Comparison of ENCODE assay signal across 24 mouse cellular contexts in the genomic region with DNA sequence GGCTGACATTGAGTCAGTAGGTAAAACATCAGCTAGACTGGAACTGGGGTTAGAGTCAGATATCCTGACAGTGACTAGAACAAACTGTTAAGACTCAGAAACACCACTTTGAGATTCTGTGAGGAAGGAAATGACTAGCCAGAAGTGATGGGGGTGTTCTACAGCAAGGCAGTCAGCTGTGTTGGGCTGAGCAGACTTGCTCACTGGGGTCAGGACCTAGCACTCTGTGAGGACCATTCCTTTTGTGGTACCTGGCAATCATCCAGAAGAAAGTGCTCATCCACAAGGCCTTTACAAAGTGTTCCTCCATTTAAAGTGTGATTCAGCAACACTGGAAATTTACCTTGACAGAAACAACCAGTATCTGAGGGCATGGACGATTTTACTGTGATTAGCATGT. TPM values are rescaled to one million over a fixed set of nuclear protein-coding genes. Genes with fewer than 3 reads are reported as not detected.
DNase-seq lines count a peak whose midpoint lies in the region; ATAC-seq and TF ChIP-seq lines count a peak whose summit lies in the region.
"Had no signal": no experiment of that assay in that cellular context is flagged by ENCODE, and none has a peak within 500 bp of the region (broad histone marks: within the 10 kb centered on the region; RNA-seq: fewer than 3 reads in every experiment).

No protein-coding gene starts in this region.

- no peaks in the 10 kb centered on the region for H3K4me1 ChIP-seq in intestine, postnatal 0 days (replicated peaks; ENCODE audit: control insufficient read depth, insufficient read depth, low read length)
- H3K4me1 ChIP-seq: embryonic facial prominence, embryonic 12.5 days; forebrain, embryonic 13.5 days; hindbrain, embryonic 15.5 days had no signal

- no peak overlapping the region for H3K4me3 ChIP-seq in intestine, postnatal 0 days (ENCODE audit: low read depth, low read length)
- H3K4me3 ChIP-seq: embryonic facial prominence, embryonic 12.5 days; forebrain, embryonic 13.5 days; hindbrain, embryonic 15.5 days had no signal

- H3K27ac ChIP-seq in intestine, postnatal 0 days (ENCODE audit: low read depth, low read length): no peak overlapping the region
- H3K27ac ChIP-seq: embryonic facial prominence, embryonic 12.5 days; forebrain, embryonic 13.5 days; hindbrain, embryonic 15.5 days had no signal

- ATAC-seq in common myeloid progenitor, adult 5-6 weeks (replicated peaks; ENCODE audit: low read depth, poor library complexity, severe bottlenecking): peak; percentile 87
- ATAC-seq in megakaryocyte progenitor cell, adult 5-6 weeks (replicated peaks; ENCODE audit: poor library complexity): peak; percentile 52
- ATAC-seq in intestine, postnatal 0 days: no peak
- ATAC-seq: forebrain, embryonic 13.5 days; forebrain, postnatal 0 days; intestine, embryonic 16.5 days had no signal

- peak; percentile 40 to 51 for DNase-seq in adrenal gland, adult (ENCODE audit: inconsistent age in 2 of 2, low spot score in 1 of 2)
- no peak for DNase-seq in adrenal gland, postnatal 4 days (ENCODE audit: low spot score in 2 of 2)
- DNase-seq in 3T3-L1 (ENCODE audit: low read depth, low spot score): peak; percentile 74
- no peak for DNase-seq in cerebellum, postnatal 14 days
- DNase-seq: adrenal gland, postnatal 10 days; cerebellum, adult 18-20 months; cerebellum, adult 9-11 months; embryo, embryonic 11 days; forebrain, postnatal 0 days; gastrocnemius, postnatal 25 days; heart, postnatal 10 days; heart, postnatal 4 days; kidney, adult 8-10 months had no signal

- H3K36me3 ChIP-seq in intestine, postnatal 0 days (ENCODE audit: control insufficient read depth, insufficient read depth): no peaks in the 10 kb centered on the region
- H3K36me3 ChIP-seq: embryonic facial prominence, embryonic 12.5 days; hindbrain, embryonic 15.5 days had no signal

- no peak for TF ChIP-seq CTCF in intestine, postnatal 0 days (IDR thresholded peaks at IDR 0.05; ENCODE audit: low read depth)

- H3K4me2 ChIP-seq in intestine, postnatal 0 days (replicated peaks; ENCODE audit: low read depth): no peak overlapping the region
- H3K4me2 ChIP-seq: embryonic facial prominence, embryonic 12.5 days; forebrain, embryonic 13.5 days; hindbrain, embryonic 15.5 days had no signal

- WGBS in intestine, postnatal 0 days: 67% methylated on average over 1 of the region's 1 CpGs

- peaks cover 4% of the 10 kb centered on the region for H3K27me3 ChIP-seq in intestine, postnatal 0 days (replicated peaks; ENCODE audit: control insufficient read depth, insufficient read depth, low read length)
- H3K27me3 ChIP-seq: CH12.LX had no signal

- no peak overlapping the region for H3K9ac ChIP-seq in intestine, postnatal 0 days (ENCODE audit: low read depth, low read length)
- H3K9ac ChIP-seq: embryonic facial prominence, embryonic 12.5 days; forebrain, embryonic 13.5 days; forebrain, postnatal 0 days; hindbrain, embryonic 15.5 days had no signal

- no peaks in the 10 kb centered on the region for H3K9me3 ChIP-seq in intestine, postnatal 0 days (ENCODE audit: control insufficient read depth)
- H3K9me3 ChIP-seq: embryonic facial prominence, embryonic 12.5 days; forebrain, embryonic 13.5 days; hindbrain, embryonic 15.5 days had no signal

RNA-seq across cellular contexts. Expression of a gene that starts 5.9 kb away (rescaled TPM):
- total RNA-seq in adrenal gland, postnatal 4 days (2021): not detected
- not detected in 2 replicates for total RNA-seq in common myeloid progenitor, adult 5-6 weeks (2017)
- not detected in 2 replicates for total RNA-seq in megakaryocyte progenitor cell, adult 5-6 weeks (2015)
- not detected in 2 replicates for total RNA-seq in megakaryocyte progenitor cell, adult 5-6 weeks (2017)
- polyA plus RNA-seq in intestine, postnatal 0 days (2015; fragmentation: Nextera tagmentation; extraction: Ambion mirVana): 12.9 and 15.7 TPM in 2 replicates
- total RNA-seq: adrenal gland, postnatal 10 days; CH12.LX; forebrain, postnatal 0 days; gastrocnemius, adult 18-20 months; gastrocnemius, postnatal 25 days; granulocyte monocyte progenitor cell, adult 5-6 weeks had no signal
- polyA plus RNA-seq: forebrain, embryonic 13.5 days; forebrain, postnatal 0 days; heart, embryonic 14.5 days had no signal

RNA-seq across cellular contexts. Expression of a gene that starts 31.0 kb away (rescaled TPM):
- total RNA-seq in adrenal gland, postnatal 4 days (2021): 1 to 10 TPM; 2.8 to 7.3 TPM
- not detected in 2 replicates for total RNA-seq in common myeloid progenitor, adult 5-6 weeks (2017)
- not detected in 2 replicates for total RNA-seq in megakaryocyte progenitor cell, adult 5-6 weeks (2015)
- not detected in 2 replicates for total RNA-seq in megakaryocyte progenitor cell, adult 5-6 weeks (2017)
- 8.3 and 9.9 TPM in 2 replicates for polyA plus RNA-seq in intestine, postnatal 0 days (2015; fragmentation: Nextera tagmentation; extraction: Ambion mirVana)
- total RNA-seq: CH12.LX; granulocyte monocyte progenitor cell, adult 5-6 weeks had no signal

Comparison
In these comparisons a context has a peak if more than half of its experiments do, and no peak if none do; other contexts are left out.
1. DNase-seq: peak in adrenal gland, adult (2 of 2) and 3T3-L1 (single experiment); none in adrenal gland, postnatal 4 days (0 of 2) and cerebellum, postnatal 14 days (0 of 2).